Mouse (Mus musculus): Measurements from ENCODE around the gene Tmc3. TPM values are rescaled to one million over a fixed set of nuclear protein-coding genes. Genes with fewer than 3 reads are reported as not detected.

The Tmc3 gene
- polyA plus RNA-seq, 1 experiment from 2014 or later = 0.38 TPM

DNA sequence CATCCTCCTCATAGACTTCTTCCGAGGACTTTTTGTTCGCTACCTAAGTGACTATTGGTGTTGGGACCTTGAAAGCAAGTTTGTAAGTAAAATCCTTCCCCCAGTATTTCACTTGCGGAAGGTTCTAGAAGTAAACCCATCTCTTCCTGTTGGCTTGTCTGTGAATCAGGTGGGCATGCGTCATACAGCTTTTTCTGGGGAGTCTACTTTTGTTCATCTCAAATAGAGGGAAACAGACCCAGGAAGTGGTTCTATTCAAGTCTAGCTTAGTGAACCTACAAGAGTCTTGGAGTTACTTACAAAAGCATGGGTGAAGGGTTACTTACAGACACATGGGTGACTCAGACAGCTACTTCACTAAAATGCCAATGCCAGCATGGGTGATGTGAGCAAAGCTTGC, 25.2 kb downstream of the Tmc3 start:
- H3K27ac ChIP-seq (replicated peaks) = no peak overlapping the region
- no peaks in the 10 kb centered on the region for H3K4me1 ChIP-seq
- no peak overlapping the region for H3K4me3 ChIP-seq
- no peaks in the 10 kb centered on the region for H3K27me3 ChIP-seq (ENCODE audit: low read depth, poor library complexity, severe bottlenecking)
- H3K36me3 ChIP-seq = no peaks in the 10 kb centered on the region
- DNase-seq (ENCODE audit: low spot score) = no peak
- WGBS = 96% methylated on average over 4 of the region's 4 CpGs
- no peaks in the 10 kb centered on the region for H3K9me3 ChIP-seq (replicated peaks)

DNA sequence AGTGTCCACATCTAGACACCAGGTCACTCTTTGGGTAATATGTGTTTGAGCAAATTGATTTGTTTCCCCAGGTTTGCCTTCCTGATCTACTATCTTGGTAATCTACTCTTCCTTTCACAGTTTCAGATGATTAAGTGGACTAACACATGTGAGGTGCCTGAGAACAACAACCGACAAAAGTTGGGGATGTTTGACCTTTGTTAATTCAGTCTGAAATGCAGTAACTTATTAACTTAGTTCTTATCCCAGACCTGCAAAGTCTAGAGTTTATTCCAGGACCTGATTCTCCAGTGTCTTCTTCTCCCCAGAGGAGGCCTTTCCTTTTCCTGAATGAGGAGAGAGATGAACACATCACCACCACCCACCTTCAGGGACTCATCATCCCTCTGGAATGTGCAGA, 27.2 kb downstream of the Tmc3 start:
- H3K36me3 ChIP-seq = no peaks in the 10 kb centered on the region
- WGBS = 90% methylated on average over 1 of the region's 1 CpGs
- H3K4me1 ChIP-seq = no peaks in the 10 kb centered on the region
- H3K27me3 ChIP-seq (ENCODE audit: low read depth, poor library complexity, severe bottlenecking) = no peaks in the 10 kb centered on the region
- no peak overlapping the region for H3K4me3 ChIP-seq
- H3K9me3 ChIP-seq (replicated peaks) = no peaks in the 10 kb centered on the region
- no peak overlapping the region for H3K27ac ChIP-seq (replicated peaks)
- DNase-seq (ENCODE audit: low spot score) = no peak

GRCm38 (mm10) chr7:83615272-83615671, 30.5 kb downstream of the Tmc3 start:
- no peaks in the 10 kb centered on the region for H3K4me1 ChIP-seq
- WGBS = 93% methylated on average over 3 of the region's 3 CpGs

DNA sequence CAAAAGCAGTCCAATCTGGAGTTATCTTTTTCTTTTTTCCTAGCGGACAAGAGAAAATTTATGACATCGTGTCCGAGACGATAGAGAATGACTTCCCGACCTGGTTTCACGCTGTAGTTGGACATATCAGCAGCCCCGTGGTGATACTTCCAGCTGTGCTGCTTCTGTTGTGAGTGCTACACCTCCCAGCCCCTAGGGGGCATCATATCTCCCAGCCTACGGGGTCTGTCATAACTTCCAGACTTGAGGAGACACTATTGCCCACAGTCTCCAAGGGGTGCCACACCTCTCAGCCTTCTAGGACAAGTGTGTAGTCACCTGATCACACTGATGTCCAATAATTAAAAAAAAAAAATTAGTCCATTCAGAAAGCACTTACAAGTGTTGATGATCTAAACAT, 31.1 kb downstream of the Tmc3 start:
- Histone ChIP-seq H3K9me3 (replicated peaks) (no peaks in the 10 kb centered on the region), H3K4me3 (no peak overlapping the region), H3K4me1 (no peaks in the 10 kb centered on the region), H3K27me3 (ENCODE audit: low read depth, poor library complexity, severe bottlenecking) (no peaks in the 10 kb centered on the region), H3K27ac (replicated peaks) (no peak overlapping the region), H3K36me3 (no peaks in the 10 kb centered on the region)
- 88% methylated on average over 8 of the region's 8 CpGs for WGBS
- DNase-seq (ENCODE audit: low spot score) = no peak

More at GRCm38 (mm10) chr7:83615272-83615671, 30.5 kb downstream of the Tmc3 start:
- H3K27ac ChIP-seq (replicated peaks) = no peak overlapping the region
- H3K27me3 ChIP-seq (ENCODE audit: low read depth, poor library complexity, severe bottlenecking) = no peaks in the 10 kb centered on the region
- H3K36me3 ChIP-seq = no peaks in the 10 kb centered on the region
- H3K9me3 ChIP-seq (replicated peaks) = no peaks in the 10 kb centered on the region
- no peak for DNase-seq (ENCODE audit: low spot score)
- H3K4me3 ChIP-seq = no peak overlapping the region

- no peaks in the 10 kb centered on the region for H3K9me3 ChIP-seq (replicated peaks)
- whole genome bisulfite sequencing = 90% methylated on average over 3 of the region's 3 CpGs
- no peaks in the 10 kb centered on the region for H3K36me3 ChIP-seq
- no peak overlapping the region for H3K4me3 ChIP-seq
- H3K4me1 ChIP-seq = no peaks in the 10 kb centered on the region
- H3K27ac ChIP-seq (replicated peaks) = no peak overlapping the region
- no peak for DNase-seq (ENCODE audit: low spot score)
- no peaks in the 10 kb centered on the region for H3K27me3 ChIP-seq (ENCODE audit: low read depth, poor library complexity, severe bottlenecking)
These were observed 31.5 kb downstream of the Tmc3 start for GRCm38 (mm10) chr7:83616268-83616667.

DNA sequence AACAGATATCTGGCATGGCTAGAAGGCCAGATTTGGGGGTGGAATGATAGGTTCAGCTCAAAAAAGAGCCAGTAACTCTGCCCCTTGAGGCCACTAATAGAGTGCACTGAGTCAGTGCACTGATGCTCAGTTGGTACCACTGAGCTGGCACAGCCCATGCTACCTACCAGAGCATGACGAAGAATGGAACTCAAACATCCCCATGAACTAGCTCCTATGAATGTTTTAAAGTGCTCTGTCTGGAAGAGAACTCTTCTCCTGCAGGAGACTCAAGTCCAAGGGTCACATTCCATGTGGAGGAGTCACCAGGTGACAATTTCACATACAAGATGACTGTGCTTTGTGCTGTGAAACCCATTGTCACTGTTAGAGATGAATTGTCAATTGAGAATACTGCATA, 34.0 kb downstream of the Tmc3 start:
- 90% methylated on average over 1 of the region's 1 CpGs for WGBS
- Histone ChIP-seq H3K36me3 (no peaks in the 10 kb centered on the region), H3K27ac (replicated peaks) (no peak overlapping the region), H3K4me1 (no peaks in the 10 kb centered on the region), H3K27me3 (ENCODE audit: low read depth, poor library complexity, severe bottlenecking) (no peaks in the 10 kb centered on the region), H3K4me3 (no peak overlapping the region), H3K9me3 (replicated peaks) (no peaks in the 10 kb centered on the region)
- no peak for DNase-seq (ENCODE audit: low spot score)

- WGBS = 86% methylated on average over 6 of the region's 6 CpGs
- Histone ChIP-seq H3K9me3 (replicated peaks) (no peaks in the 10 kb centered on the region), H3K27me3 (ENCODE audit: low read depth, poor library complexity, severe bottlenecking) (no peaks in the 10 kb centered on the region), H3K36me3 (no peaks in the 10 kb centered on the region), H3K27ac (replicated peaks) (no peak overlapping the region), H3K4me1 (no peaks in the 10 kb centered on the region), H3K4me3 (no peak overlapping the region)
- no peak for DNase-seq (ENCODE audit: low spot score)
These were observed 37.9 kb downstream of the Tmc3 start for GRCm38 (mm10) chr7:83622582-83622981.

- WGBS = 81% methylated on average over 1 of the region's 1 CpGs
- Histone ChIP-seq H3K4me1 (no peaks in the 10 kb centered on the region), H3K9me3 (replicated peaks) (no peaks in the 10 kb centered on the region), H3K27ac (replicated peaks) (no peak overlapping the region), H3K4me3 (no peak overlapping the region), H3K36me3 (no peaks in the 10 kb centered on the region), H3K27me3 (ENCODE audit: low read depth, poor library complexity, severe bottlenecking) (no peaks in the 10 kb centered on the region)
- DNase-seq (ENCODE audit: low spot score) = no peak
These were observed 39.3 kb downstream of the Tmc3 start for GRCm38 (mm10) chr7:83624065-83624464.

DNA sequence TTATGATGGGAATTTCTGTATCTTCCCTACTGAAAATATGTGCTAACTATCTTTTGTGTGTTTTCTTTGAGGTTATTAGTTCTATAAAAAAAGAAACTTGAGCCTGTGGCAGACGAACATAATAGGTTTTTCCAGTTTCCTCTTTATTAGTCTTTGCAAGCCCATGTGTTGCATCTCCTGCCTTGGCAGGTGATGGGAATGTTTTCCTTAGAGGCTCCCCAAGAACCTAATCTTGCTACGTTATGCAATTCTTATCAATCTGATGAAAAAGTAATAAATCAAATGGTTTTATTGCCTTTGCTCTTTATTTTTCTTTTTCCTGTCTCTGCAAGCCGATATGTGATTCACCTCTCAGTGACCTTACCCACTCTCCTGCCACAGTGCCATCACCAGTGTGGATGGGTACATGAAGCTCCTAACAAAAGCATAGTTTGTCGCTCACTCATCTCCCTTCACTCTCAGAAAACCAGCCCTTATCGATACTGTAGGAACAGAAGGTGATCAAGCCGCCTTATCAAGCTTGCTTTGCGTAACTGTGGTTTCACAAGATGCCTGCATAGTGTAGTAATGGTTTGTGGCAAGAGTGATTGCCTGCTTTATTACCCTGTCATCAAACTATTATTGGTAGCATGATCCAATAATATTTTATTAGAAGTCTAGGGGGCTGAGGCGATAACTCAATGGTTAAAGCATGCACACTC, 42.0 kb downstream of the Tmc3 start:
- Histone ChIP-seq H3K36me3 (no peaks in the 10 kb centered on the region), H3K9me3 (replicated peaks) (no peaks in the 10 kb centered on the region), H3K27me3 (ENCODE audit: low read depth, poor library complexity, severe bottlenecking) (no peaks in the 10 kb centered on the region), H3K4me1 (peaks cover 10% of the 10 kb centered on the region), H3K4me3 (no peak overlapping the region), H3K27ac (replicated peaks) (no peak overlapping the region)
- 93% methylated on average over 8 of the region's 8 CpGs for WGBS
- no peak for DNase-seq (ENCODE audit: low spot score)

DNA sequence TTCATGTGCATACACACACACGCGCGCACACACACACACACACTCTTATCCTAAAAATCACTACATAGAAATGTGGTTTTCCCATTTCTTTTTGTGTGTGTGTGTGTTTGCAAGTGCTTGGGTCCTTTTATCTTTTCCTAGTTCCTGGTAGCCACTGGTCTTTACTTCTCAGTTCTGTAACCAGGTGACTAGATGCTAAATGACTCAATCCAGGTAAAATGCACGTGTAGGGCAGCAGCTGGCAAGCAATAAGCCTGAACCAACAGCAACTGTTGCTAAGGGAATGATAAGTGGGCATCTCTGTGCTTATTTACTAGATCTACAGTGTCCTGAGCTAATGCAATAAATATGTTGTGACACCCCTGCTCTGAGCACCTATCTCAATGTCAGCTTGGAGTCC, 42.6 kb downstream of the Tmc3 start:
- 90% methylated on average over 4 of the region's 4 CpGs for WGBS
- no peak for DNase-seq (ENCODE audit: low spot score)
- Histone ChIP-seq H3K4me3 (no peak overlapping the region), H3K4me1 (peaks cover 15% of the 10 kb centered on the region), H3K36me3 (no peaks in the 10 kb centered on the region), H3K9me3 (replicated peaks) (no peaks in the 10 kb centered on the region), H3K27me3 (ENCODE audit: low read depth, poor library complexity, severe bottlenecking) (0 out of 2 replicates have a peak, but pooled peaks cover under 1% of the 10 kb centered on the region), H3K27ac (replicated peaks) (no peak overlapping the region)

DNA sequence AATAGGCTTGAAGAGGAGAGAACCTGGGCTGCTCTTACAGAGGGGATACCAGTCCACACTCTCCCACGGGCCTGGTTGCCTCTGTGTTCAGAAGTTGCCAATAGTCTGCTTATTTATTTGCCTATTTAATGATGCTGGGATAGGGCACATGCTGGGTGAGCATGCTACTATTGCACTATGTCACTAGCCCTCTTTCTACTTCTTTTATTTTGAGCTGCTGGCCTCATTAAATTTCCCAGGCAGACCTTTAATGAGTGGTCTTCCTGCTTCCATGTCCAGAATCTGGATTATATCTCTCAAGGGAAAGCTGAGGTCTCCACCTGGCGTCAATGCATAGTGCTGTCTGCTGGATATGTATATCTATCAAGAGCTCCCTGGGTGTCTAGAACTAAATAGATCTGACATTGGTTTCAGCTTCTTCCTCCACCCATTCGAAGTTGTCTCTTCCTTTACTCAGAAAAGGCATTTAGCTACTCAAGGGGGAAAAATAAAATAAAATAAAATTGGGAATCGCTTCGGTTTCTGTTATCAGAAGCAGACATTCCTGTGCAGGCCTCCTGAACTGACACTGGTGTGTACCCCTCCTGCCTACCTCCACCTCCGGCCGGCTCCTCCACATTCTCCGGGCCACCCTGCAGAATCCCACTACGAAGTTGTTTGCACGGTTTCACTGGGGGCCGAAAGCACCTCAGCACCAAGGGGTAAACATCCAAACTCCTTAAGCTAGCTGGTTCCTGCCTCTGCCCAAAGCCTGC, 46.5 kb downstream of the Tmc3 start:
- Histone ChIP-seq H3K4me3 (peak overlapping the region; percentile 75), H3K27ac (replicated peaks) (peak overlapping the region; percentile 84), H3K9me3 (replicated peaks) (no peaks in the 10 kb centered on the region), H3K4me1 (peaks cover 27% of the 10 kb centered on the region), H3K27me3 (ENCODE audit: low read depth, poor library complexity, severe bottlenecking) (0 out of 2 replicates have a peak, but pooled peaks cover 5% of the 10 kb centered on the region), H3K36me3 (0 out of 2 replicates have a peak, but pooled peaks cover 2% of the 10 kb centered on the region)
- 20% methylated on average over 11 of the region's 11 CpGs for WGBS
- no peak for DNase-seq (ENCODE audit: low spot score)

DNA sequence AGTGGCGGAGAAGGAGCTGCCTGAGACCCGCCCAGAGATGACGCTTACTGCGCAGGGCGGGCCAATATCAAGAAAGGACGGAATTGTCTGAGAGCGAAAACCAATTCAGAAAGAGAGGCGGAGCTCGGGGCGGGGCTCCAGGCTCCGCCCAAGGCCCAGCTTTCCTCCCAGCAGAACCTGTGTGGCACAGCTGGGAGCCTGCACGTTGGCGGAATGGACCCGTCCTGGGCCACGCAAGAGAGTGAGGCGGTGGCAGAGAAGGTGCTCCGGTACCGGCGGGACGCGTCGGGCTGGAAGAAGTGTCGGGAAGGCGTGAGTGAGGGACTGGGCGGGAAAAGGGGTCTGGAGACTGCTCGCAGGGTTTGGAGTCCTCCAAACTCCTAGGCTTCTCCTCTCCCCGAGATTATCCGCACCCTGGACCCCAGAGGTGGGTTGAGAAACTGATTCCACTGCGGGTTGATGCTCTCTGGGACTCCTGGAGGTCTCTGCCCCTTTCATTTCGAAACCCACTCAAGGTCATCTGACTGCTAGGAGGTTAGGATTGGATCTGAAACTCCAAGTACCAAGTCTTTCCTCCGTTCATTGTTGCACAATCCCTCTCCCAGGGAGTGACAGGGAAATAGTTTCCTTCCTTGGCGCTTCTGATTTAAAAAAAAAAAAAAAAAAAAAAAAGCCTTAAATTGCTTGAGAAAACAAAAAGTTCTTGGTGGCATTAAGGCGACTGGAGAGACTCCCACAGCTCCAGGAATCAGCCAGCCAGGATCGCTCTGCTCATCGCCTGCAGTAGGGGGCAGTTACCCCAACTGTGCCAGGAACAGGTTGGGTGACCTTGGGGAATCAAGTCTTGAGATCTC, 47.3 kb downstream of the Tmc3 start, which contains the start of gene Stard5:
Stard5 (plus strand) TSS at position 132 of the 854 bp plus-strand sequence.
- Histone ChIP-seq H3K27me3 (ENCODE audit: low read depth, poor library complexity, severe bottlenecking) (0 out of 2 replicates have a peak, but pooled peaks cover 5% of the 10 kb centered on the region), H3K36me3 (peaks cover 9% of the 10 kb centered on the region), H3K27ac (replicated peaks) (peak within 1 kb of the TSS; percentile 84), H3K4me3 (peak within 1 kb of the TSS; percentile 75), H3K9me3 (replicated peaks) (no peaks in the 10 kb centered on the region), H3K4me1 (peaks cover 27% of the 10 kb centered on the region)
- WGBS = 2% methylated on average over 35 of the region's 35 CpGs
- DNase-seq (ENCODE audit: low spot score) = peak; percentile 87

All from midbrain, embryonic 10.5 days (tissue).